Mouse (Mus musculus) embryo, embryonic 10.5 days (tissue): Measurements from ENCODE around the gene Med6.
"Not testable (repeated sequence)": the region's sequence is repeated elsewhere in the genome, so short reads cannot be mapped to it uniquely, and the experiment has no call there.

Source experiments
- DNase-seq: peaks from one replicate; pipeline ENCODE4 v3.0.0-alpha.2; 2015; ENCODE audit warnings: low spot score

Gene Med6

GRCm38 (mm10) chr12:81549286-81549685 lies 45.5 kb downstream of the Med6 start:
- no peak for DNase-seq

GRCm38 (mm10) chr12:81547163-81547562 lies 47.6 kb downstream of the Med6 start:
- no peak for DNase-seq

DNA sequence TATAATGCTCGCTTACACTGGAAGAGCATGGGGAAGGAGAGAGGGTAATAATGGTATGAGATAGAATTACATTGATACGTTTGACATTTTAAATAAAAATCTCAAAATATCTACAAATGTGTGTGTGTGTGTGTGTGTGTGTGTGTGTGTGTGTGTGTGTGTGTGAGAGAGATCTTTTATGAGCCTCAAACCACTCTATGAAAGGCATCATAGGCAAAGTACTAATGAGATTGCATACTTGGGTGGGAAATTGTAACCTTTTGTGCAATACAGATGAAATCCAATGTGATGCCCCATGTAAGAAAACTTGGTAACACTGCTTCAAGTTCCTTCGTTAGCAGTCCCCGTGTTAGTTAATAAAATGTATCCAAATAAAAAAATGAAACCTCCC lies 61.8 kb downstream of the Med6 start:
- DNase-seq: no peak

- peak; percentile 94 for DNase-seq
These were observed 62.3 kb downstream of the Med6 start, which contains the start of the genes Gm20498 and Synj2bp for GRCm38 (mm10) chr12:81532316-81533028. Gene Gm20498, minus strand, starts transcription at chr12:81532905. Gene Synj2bp, minus strand, starts transcription at chr12:81532911.

- DNase-seq: not testable (repeated sequence)
These were observed 64.2 kb downstream of the Med6 start for GRCm38 (mm10) chr12:81530587-81530986.
